Mouse (Mus musculus) ES-Bruce4 (cell line): ENCODE data around the gene Rac1.

ENCODE experiments used
- CTCF ChIP-seq: IDR thresholded peaks from one replicate; pipeline ENCODE4 v1.8.1; 2011; ENCODE audit warnings: low read depth, low read length
- POLR2A ChIP-seq: IDR thresholded peaks from one replicate; pipeline ENCODE4 v1.8.1; 2011; ENCODE audit warnings: low read length; ENCODE audit not compliant: insufficient read depth

- TF ChIP-seq CTCF (no peak), POLR2A (no peak)
Measured at GRCm38 (mm10) chr5:143497451-143497850, 30.4 kb downstream of the Rac1 start.
